Mouse (Mus musculus): ENCODE measurements around the gene Klf11. TPM values are rescaled to one million over a fixed set of nuclear protein-coding genes. Genes with fewer than 3 reads are reported as not detected.

Gene Klf11
- 12.7 TPM for polyA plus RNA-seq (2014; fragmentation: Illumina TruSeq; extraction: RNeasy Lipid Tissue Mini Kit (QIAGEN cat#74804); ENCODE audit: low read depth, low replicate concordance)

DNA sequence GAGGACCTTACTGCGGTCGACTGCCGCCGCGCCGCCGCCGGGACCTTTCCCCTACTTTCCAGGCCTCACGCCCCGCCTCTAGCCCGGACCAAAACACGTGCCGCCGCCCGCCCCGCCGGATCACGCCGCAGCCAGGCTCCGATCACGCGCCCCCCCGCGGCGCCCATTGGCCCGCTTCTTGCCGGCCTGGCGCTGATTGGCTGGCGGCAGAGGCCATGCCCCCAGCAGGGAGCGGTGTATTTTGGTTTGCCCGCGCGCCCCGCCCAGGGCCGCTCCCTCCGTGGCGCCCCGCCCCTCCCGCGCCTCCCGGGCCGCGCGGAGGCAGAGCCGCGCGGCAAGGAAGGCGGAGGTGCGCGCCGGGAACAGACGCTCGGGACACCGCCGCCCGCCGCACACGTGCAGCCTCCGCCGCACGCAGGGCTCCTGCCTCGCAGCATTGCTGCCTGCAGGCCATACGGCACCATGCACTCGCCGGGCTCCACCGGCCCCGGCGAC lies at the start of gene Klf11:
TSS of gene Klf11 (plus strand) at position 212 of the 495 bp plus-strand sequence.

DNA sequence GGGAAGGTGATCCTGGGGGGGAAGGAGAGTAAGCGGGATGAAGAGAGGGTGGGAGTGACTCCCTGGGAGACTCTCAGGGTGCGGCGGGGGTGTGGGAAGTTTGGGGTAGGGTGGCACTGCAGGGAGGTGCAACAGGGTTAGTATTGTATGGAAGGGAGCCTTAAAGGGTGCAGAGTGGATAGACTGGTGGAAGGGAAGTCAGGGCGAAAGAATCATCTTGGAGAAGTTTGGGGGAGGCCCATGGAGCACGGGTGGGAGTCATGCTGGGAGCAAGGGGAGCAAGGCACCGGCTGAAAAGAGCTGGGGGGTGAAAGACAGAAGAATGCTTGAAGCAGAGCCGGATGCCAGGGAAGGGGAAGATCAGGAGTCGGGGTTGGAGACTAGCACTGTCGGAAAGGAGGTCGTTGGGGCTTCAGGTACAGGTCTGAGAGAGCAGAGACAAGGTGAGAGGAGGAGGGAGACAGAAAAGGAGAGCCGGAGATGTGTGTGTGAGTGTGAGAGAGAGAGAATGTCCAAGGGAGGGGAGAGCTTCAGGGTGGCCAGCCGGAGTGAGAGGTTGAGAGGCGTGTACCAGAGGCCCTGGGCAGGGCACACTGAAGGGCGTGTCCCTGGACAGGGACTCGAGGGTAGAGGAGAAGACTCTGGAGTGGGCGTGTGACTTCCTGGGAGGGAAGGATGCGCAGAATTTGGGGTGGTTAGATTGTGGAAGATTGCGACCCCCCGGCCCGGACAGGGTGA lies 30.4 kb downstream of the Klf11 start, which contains the start of gene Cys1:
TSS of gene Cys1 (minus strand) at position 528 of the 738 bp plus-strand sequence.

DNA sequence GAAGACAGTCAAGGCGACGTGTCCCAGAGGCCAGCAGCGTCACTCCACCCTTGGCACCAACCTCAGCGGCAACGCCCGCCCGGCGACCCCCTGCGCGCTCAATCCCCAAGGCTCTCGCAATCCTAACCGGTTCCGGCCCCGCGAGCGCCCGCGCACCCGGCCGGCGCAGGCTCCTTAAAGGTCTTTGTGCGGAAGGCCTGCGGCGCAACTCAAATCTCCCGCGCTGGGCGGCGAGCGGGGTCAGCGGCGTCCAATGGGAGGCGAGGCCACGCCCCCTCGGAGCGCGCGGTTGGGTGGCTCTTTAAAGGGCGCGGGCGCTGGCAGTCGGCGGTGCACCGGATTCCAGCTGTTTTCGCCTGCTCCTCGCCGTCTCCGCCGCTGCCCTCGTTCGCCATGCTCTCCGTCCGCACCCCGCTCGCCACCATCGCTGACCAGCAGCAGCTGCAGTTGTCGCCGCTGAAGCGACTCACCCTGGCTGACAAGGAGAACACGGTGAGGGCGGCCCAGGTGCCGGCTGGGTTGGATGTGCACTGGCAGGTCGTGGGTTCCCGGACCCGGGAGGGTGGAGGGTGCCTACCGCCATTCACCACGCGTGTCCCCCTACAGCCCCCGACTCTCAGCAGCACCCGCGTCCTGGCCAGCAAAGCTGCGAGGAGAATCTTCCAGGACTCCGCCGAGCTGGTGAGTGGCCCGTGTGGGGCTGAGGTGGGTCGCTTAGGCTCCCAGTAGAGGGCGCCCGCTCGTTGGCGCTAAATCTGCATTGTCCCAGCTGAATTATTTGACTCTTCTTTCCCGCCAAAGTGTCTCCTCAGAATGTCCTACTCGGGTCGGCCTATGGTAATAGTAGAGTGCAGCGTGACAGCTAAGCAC lies 57.1 kb downstream of the Klf11 start, which contains the start of gene Rrm2:
TSS of gene Rrm2 (plus strand) at position 288 of the 870 bp plus-strand sequence.

Other genes with a start within 250 kb of the Klf11 start
- 28.1 TPM for gene Taf1b, start 152.9 kb upstream of the Klf11 start, polyA plus RNA-seq (2014; fragmentation: Illumina TruSeq; extraction: RNeasy Lipid Tissue Mini Kit (QIAGEN cat#74804); ENCODE audit: low read depth, low replicate concordance)
- gene Grhl1, start 79.0 kb upstream of the Klf11 start, polyA plus RNA-seq (2014; fragmentation: Illumina TruSeq; extraction: RNeasy Lipid Tissue Mini Kit (QIAGEN cat#74804); ENCODE audit: low read depth, low replicate concordance) = 0.76 TPM
- 1.3 TPM for gene Cys1, start 30.5 kb downstream of the Klf11 start, polyA plus RNA-seq (2014; fragmentation: Illumina TruSeq; extraction: RNeasy Lipid Tissue Mini Kit (QIAGEN cat#74804); ENCODE audit: low read depth, low replicate concordance)
- 14.3 TPM for gene Rrm2, start 57.0 kb downstream of the Klf11 start, polyA plus RNA-seq (2014; fragmentation: Illumina TruSeq; extraction: RNeasy Lipid Tissue Mini Kit (QIAGEN cat#74804); ENCODE audit: low read depth, low replicate concordance)
- gene Mboat2, start 179.6 kb downstream of the Klf11 start, polyA plus RNA-seq (2014; fragmentation: Illumina TruSeq; extraction: RNeasy Lipid Tissue Mini Kit (QIAGEN cat#74804); ENCODE audit: low read depth, low replicate concordance) = 15.9 TPM

All from adrenal gland, adult 10 weeks (tissue).